Mouse (Mus musculus): ENCODE measurements around the gene Gm21887. TPM values are rescaled to one million over a fixed set of nuclear protein-coding genes. Genes with fewer than 3 reads are reported as not detected.
"Not testable (repeated sequence)": the region's sequence is repeated elsewhere in the genome, so short reads cannot be mapped to it uniquely, and the experiment has no call there.

Gene Gm21887
- polyA plus RNA-seq, 1 experiment from 2014 or later, result 77.4 TPM

DNA sequence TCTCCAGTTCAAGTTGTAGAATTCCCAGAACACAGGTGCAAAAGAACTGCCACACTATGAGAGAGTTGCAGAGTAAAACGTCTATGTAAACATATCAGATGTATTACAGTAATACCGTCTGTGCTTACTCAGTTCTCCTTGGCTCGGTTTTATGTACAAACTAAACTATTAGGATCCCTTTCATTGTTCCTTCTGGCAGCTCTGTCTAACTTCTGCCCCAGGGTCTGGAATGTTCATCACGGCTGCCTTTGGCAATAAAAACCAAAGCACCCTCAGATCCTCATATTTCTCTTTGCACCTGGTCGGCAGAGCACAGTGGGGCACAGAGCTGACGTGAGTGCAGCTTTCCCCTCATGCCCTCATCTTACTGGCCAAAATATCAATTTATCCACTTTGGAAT lies 34.5 kb upstream of the Gm21887 start:
- peak; percentile 14 for DNase-seq (ENCODE audit: low spot score)
- H3K9ac ChIP-seq (ENCODE audit: low read length); H3K4me2 ChIP-seq (ENCODE audit: low read length); ATAC-seq; H3K4me1 ChIP-seq (ENCODE audit: control insufficient read depth, insufficient read depth, low read length); H3K9me3 ChIP-seq (replicated peaks; ENCODE audit: control insufficient read depth, low read length); H3K27ac ChIP-seq (ENCODE audit: low read depth, low read length); H3K4me3 ChIP-seq (ENCODE audit: low read depth, low read length); H3K27me3 ChIP-seq (replicated peaks; ENCODE audit: control insufficient read depth, insufficient read depth, low read length): not testable (repeated sequence)
- 70% methylated on average over 6 of the region's 6 CpGs for WGBS
- H3K36me3 ChIP-seq (ENCODE audit: control insufficient read depth, insufficient read depth, low read length), result peaks cover 29% of the 10 kb centered on the region

- H3K4me1 ChIP-seq (ENCODE audit: control insufficient read depth, insufficient read depth, low read length); ATAC-seq; H3K27ac ChIP-seq (ENCODE audit: low read depth, low read length); H3K4me2 ChIP-seq (ENCODE audit: low read length); H3K9ac ChIP-seq (ENCODE audit: low read length); H3K4me3 ChIP-seq (ENCODE audit: low read depth, low read length); H3K9me3 ChIP-seq (replicated peaks; ENCODE audit: control insufficient read depth, low read length); H3K27me3 ChIP-seq (replicated peaks; ENCODE audit: control insufficient read depth, insufficient read depth, low read length): not testable (repeated sequence)
- peak; percentile 20 for DNase-seq (ENCODE audit: low spot score)
- WGBS, result 71% methylated on average over 3 of the region's 3 CpGs
- H3K36me3 ChIP-seq (ENCODE audit: control insufficient read depth, insufficient read depth, low read length), result peaks cover 34% of the 10 kb centered on the region
Observed at GRCm38 (mm10) chrX:169975681-169976131, 33.8 kb upstream of the Gm21887 start.

DNA sequence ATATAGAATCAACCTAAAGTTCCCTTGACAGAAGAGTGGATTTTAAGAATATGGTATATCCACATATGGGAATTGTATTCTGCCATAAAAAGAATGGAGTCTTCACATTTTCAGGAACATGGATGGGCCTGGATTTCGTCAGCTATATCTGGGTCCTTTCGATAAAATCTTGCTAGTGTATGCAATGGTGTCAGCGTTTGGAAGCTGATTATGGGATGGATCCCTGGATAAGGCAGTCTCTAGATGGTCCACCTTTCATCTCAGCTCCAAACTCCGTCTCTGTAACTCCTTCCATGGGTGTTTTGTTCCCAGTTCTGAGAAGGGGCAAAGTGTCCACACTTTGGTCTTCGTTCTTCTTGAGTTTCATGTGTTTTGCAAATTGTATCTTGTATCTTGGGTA lies 33.1 kb upstream of the Gm21887 start:
- DNase-seq (ENCODE audit: low spot score); ATAC-seq; H3K9me3 ChIP-seq (replicated peaks; ENCODE audit: control insufficient read depth, low read length); H3K27ac ChIP-seq (ENCODE audit: low read depth, low read length); H3K9ac ChIP-seq (ENCODE audit: low read length); H3K27me3 ChIP-seq (replicated peaks; ENCODE audit: control insufficient read depth, insufficient read depth, low read length); H3K4me3 ChIP-seq (ENCODE audit: low read depth, low read length); H3K4me1 ChIP-seq (ENCODE audit: control insufficient read depth, insufficient read depth, low read length); H3K4me2 ChIP-seq (ENCODE audit: low read length): not testable (repeated sequence)
- H3K36me3 ChIP-seq (ENCODE audit: control insufficient read depth, insufficient read depth, low read length), result peaks cover 41% of the 10 kb centered on the region
- WGBS, result 80% methylated on average over 5 of the region's 5 CpGs

DNA sequence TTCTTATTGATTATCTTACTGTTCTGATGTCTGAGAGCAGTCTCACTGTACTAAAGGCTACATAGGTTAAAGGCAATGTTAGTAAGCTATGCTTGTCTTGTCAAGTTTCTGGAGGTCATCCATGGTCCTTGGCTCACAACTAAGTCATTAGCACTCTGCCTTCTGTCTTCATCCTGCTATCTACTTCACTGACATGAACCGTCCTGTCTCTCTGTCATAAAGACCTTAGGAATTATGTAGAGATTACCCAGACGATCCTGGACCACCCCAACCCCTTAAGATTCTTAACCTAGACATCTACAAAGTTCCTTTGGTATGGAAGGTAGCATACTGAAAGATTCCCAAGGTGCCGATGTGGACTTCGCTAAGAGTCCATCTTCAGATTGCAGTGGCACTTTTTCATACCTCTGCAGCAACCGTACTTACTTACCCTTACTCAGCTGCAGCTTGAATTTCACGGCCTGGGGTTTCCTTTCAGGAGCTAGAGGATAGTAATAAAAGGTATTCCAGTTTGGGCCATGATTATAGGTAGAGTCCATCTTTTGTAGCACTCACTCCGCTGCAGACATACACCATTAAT lies 31.5 kb upstream of the Gm21887 start:
- DNase-seq (ENCODE audit: low spot score); H3K27me3 ChIP-seq (replicated peaks; ENCODE audit: control insufficient read depth, insufficient read depth, low read length); H3K4me1 ChIP-seq (ENCODE audit: control insufficient read depth, insufficient read depth, low read length); H3K9me3 ChIP-seq (replicated peaks; ENCODE audit: control insufficient read depth, low read length); H3K9ac ChIP-seq (ENCODE audit: low read length); H3K27ac ChIP-seq (ENCODE audit: low read depth, low read length); ATAC-seq; H3K4me3 ChIP-seq (ENCODE audit: low read depth, low read length); H3K4me2 ChIP-seq (ENCODE audit: low read length): not testable (repeated sequence)
- WGBS, result 90% methylated on average over 7 of the region's 7 CpGs
- H3K36me3 ChIP-seq (ENCODE audit: control insufficient read depth, insufficient read depth, low read length), result peaks cover 57% of the 10 kb centered on the region

DNA sequence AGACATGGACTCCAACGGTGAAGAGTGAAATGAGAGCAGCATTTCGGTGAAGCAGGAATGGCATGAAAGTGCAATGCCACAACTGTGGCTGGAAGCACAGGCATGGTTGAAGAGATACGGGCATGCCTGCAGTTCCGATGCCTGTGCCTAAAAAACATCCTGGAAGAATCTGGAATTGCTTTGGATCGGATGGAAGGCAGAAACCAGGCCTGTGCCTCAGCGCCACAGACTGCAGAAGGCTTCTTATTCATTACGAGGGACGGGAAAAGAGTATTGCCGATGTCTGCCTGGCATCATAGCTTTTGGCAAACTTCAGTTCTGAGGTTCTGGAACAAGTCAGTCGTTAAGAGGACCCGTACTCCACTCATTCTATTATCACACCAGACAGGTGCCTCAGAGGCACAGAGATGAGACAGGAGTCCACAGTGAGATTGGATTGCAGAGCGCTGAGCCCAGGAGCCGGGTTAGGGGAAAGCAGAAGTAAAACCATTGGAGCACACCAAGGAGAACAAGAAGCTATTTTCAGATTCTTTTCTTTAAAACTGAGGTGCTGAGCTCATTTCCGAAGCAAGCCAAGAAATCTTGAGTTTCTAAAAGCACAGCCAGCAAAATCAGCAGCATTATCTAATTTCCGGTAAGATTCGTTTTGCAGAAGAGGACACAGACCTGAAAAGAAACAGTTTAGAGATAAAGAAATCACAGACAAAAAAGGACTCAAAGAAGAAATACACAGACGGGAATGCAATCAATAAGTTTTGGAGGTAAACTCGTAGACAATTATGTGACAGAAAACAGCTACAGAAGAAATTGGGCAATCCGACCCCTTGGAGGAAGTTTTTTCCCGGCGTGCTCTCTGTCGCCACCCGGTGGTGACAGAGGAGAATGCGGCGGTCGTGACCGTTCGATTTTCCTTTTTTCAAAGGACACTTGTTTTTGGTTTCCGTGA lies 30.8 kb upstream of the Gm21887 start:
- not testable (repeated sequence) for H3K27ac ChIP-seq (ENCODE audit: low read depth, low read length); ATAC-seq

DNA sequence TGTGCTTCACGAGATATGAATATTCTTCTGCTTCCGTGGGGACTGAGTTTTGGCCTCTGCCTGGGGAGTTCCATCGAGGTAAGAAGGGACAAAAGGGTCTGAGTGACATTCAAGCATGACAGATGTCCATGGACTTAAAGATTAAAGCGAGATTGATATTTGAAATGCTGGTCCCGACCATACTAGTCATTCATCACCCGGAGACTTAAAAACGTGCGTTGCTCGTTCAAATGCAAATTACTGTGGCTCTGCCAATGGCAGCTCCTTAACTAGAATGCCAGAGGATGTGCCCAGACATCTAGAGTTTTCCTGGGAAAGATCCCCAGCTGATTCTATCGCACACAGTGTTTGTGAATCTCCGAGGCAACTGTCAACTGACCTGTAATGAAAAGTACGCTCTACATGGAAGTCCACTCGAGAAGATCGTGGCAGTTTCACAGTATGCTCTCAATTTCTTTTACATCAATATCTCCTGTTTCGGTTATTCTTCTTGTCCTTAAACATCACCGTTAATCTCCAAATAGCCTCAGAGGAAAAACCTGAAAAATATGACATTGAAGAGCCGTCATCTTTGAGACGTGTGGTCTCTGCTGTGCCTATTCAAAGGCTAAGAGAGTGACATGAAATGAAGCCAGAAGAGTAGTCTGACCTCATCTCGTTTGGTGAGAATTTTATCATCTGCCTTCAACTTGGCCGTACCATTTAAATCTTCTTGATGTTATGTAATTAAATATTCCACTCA lies 29.8 kb upstream of the Gm21887 start:
- not testable (repeated sequence) for H3K27ac ChIP-seq (ENCODE audit: low read depth, low read length); H3K27me3 ChIP-seq (replicated peaks; ENCODE audit: control insufficient read depth, insufficient read depth, low read length); H3K4me3 ChIP-seq (ENCODE audit: low read depth, low read length); H3K9me3 ChIP-seq (replicated peaks; ENCODE audit: control insufficient read depth, low read length); H3K4me1 ChIP-seq (ENCODE audit: control insufficient read depth, insufficient read depth, low read length); H3K9ac ChIP-seq (ENCODE audit: low read length)
- 66% methylated on average over 20 of the region's 20 CpGs for WGBS
- ATAC-seq (peak; percentile 47), DNase-seq (ENCODE audit: low spot score) (peak; percentile 71)
- Histone ChIP-seq H3K36me3 (ENCODE audit: control insufficient read depth, insufficient read depth, low read length) (peaks cover 62% of the 10 kb centered on the region), H3K4me2 (ENCODE audit: low read length) (peak overlapping the region; percentile 31)

More for the DNA sequence above, 30.8 kb upstream of the Gm21887 start:
- not testable (repeated sequence) for H3K9me3 ChIP-seq (replicated peaks; ENCODE audit: control insufficient read depth, low read length); H3K4me1 ChIP-seq (ENCODE audit: control insufficient read depth, insufficient read depth, low read length); H3K9ac ChIP-seq (ENCODE audit: low read length); H3K27me3 ChIP-seq (replicated peaks; ENCODE audit: control insufficient read depth, insufficient read depth, low read length); H3K4me3 ChIP-seq (ENCODE audit: low read depth, low read length)
- 61% methylated on average over 29 of the region's 29 CpGs for WGBS
- Histone ChIP-seq H3K4me2 (ENCODE audit: low read length) (peak overlapping the region; percentile 31), H3K36me3 (ENCODE audit: control insufficient read depth, insufficient read depth, low read length) (peaks cover 58% of the 10 kb centered on the region)
- peak; percentile 78 for DNase-seq (ENCODE audit: low spot score)

- not testable (repeated sequence) for H3K4me2 ChIP-seq (ENCODE audit: low read length)
Observed at GRCm38 (mm10) chrX:169980203-169980556, 29.3 kb upstream of the Gm21887 start.

GRCm38 (mm10) chrX:169980809-169981289 lies 28.6 kb upstream of the Gm21887 start:
- Histone ChIP-seq H3K36me3 (ENCODE audit: control insufficient read depth, insufficient read depth, low read length) (peaks cover 65% of the 10 kb centered on the region), H3K27me3 (replicated peaks; ENCODE audit: control insufficient read depth, insufficient read depth, low read length) (no peaks in the 10 kb centered on the region), H3K4me2 (ENCODE audit: low read length) (no peak overlapping the region), H3K4me3 (ENCODE audit: low read depth, low read length) (no peak overlapping the region), H3K27ac (ENCODE audit: low read depth, low read length) (no peak overlapping the region), H3K9me3 (replicated peaks; ENCODE audit: control insufficient read depth, low read length) (peaks cover 13% of the 10 kb centered on the region; the same call in 1 of the 2 replicates), H3K9ac (ENCODE audit: low read length) (no peak overlapping the region), H3K4me1 (ENCODE audit: control insufficient read depth, insufficient read depth, low read length) (no peaks in the 10 kb centered on the region)
- WGBS, result 89% methylated on average over 12 of the region's 12 CpGs
- peak; percentile 5 for DNase-seq (ENCODE audit: low spot score)
- ATAC-seq, result no peak

More at GRCm38 (mm10) chrX:169980203-169980556, 29.3 kb upstream of the Gm21887 start:
- not testable (repeated sequence) for H3K27me3 ChIP-seq (replicated peaks; ENCODE audit: control insufficient read depth, insufficient read depth, low read length); DNase-seq (ENCODE audit: low spot score); H3K27ac ChIP-seq (ENCODE audit: low read depth, low read length); H3K4me1 ChIP-seq (ENCODE audit: control insufficient read depth, insufficient read depth, low read length); H3K9ac ChIP-seq (ENCODE audit: low read length); ATAC-seq; H3K4me3 ChIP-seq (ENCODE audit: low read depth, low read length)
- peaks cover 62% of the 10 kb centered on the region for H3K36me3 ChIP-seq (ENCODE audit: control insufficient read depth, insufficient read depth, low read length)
- WGBS, result 83% methylated on average over 6 of the region's 6 CpGs
- peaks cover 10% of the 10 kb centered on the region; the same call in 1 of the 2 replicates for H3K9me3 ChIP-seq (replicated peaks; ENCODE audit: control insufficient read depth, low read length)
